Mouse (Mus musculus) limb, embryonic 12.5 days (tissue): ENCODE results near the gene Wipf3. TPM values are rescaled to one million over a fixed set of nuclear protein-coding genes. Genes with fewer than 3 reads are reported as not detected.

Experiments
- ATAC-seq: fragments of 200-750 bp; cut with Nextera tagmentation; 2 replicates; pipeline ENCODE4 v1.8.0; 2017; ENCODE audit warnings: low read depth, moderate TSS enrichment; ENCODE audit not compliant: insufficient number of reproducible peaks, insufficient read depth, low FRiP score, low TSS enrichment
- H3K27ac ChIP-seq: fragments of 300-500 bp; sonication (generic); 2 replicates; pipeline ENCODE4 v1.5.1; 2016; ENCODE audit warnings: mild to moderate bottlenecking, moderate library complexity
- H3K27me3 ChIP-seq: fragments of 300-500 bp; sonication (generic); 2 replicates; pipeline ENCODE4 v1.6.1; 2016; ENCODE audit warnings: mild to moderate bottlenecking, moderate library complexity
- H3K36me3 ChIP-seq: fragments of 300-500 bp; sonication (generic); 2 replicates; pipeline ENCODE4 v1.6.1; 2016; ENCODE audit warnings: mild to moderate bottlenecking, moderate library complexity
- H3K4me1 ChIP-seq: fragments of 300-500 bp; sonication (generic); replicated peaks from 2 replicates; pipeline ENCODE4 v1.6.1; 2016
- H3K4me2 ChIP-seq: fragments of 300-500 bp; sonication (generic); 2 replicates; pipeline ENCODE4 v1.6.1; 2016; ENCODE audit warnings: mild to moderate bottlenecking, moderate library complexity
- H3K4me3 ChIP-seq: fragments of 300-500 bp; sonication (generic); replicated peaks from 2 replicates; pipeline ENCODE4 v1.5.1; 2016; ENCODE audit warnings: mild to moderate bottlenecking
- H3K9ac ChIP-seq: fragments of 300-500 bp; sonication (generic); replicated peaks from 2 replicates; pipeline ENCODE4 v1.6.1; 2016; ENCODE audit warnings: mild to moderate bottlenecking, moderate library complexity
- H3K9me3 ChIP-seq: fragments of 300-500 bp; sonication (generic); 2 replicates; pipeline ENCODE4 v1.6.1; 2016; ENCODE audit warnings: mild to moderate bottlenecking, moderate library complexity
- WGBS: fragments of 180-500 bp; shearing (Covaris S2); methylation state at CpG from one replicate; pipeline ENCODE4 v1.1.7; 2016; 5-methylcytosine and 5-hydroxymethylcytosine counted together
- polyA plus RNA-seq: library from polyadenylated mRNA; unstranded; fragments of >200 nt; fragmentation: Nextera tagmentation; extraction: Ambion mirVana; gene quantifications from 2 replicates; pipeline ENCODE4 v1.2.1, GENCODE M21; 2016

Gene Wipf3
- polyA plus RNA-seq, 1 experiment from 2014 or later = 1.1 TPM

- Histone ChIP-seq H3K4me1 (peaks cover 20% of the 10 kb centered on the region), H3K9ac (no peak overlapping the region; the same call in 1 of the 2 replicates), H3K4me3 (no peak overlapping the region), H3K4me2 (no peak overlapping the region), H3K36me3 (no peaks in the 10 kb centered on the region), H3K9me3 (no peaks in the 10 kb centered on the region), H3K27me3 (peaks cover 37% of the 10 kb centered on the region), H3K27ac (no peak overlapping the region)
- ATAC-seq = no peak
- WGBS = 60% methylated on average over 13 of the region's 13 CpGs
Measured at GRCm38 (mm10) chr6:54432806-54433545, 3.6 kb downstream of the Wipf3 start.

GRCm38 (mm10) chr6:54434171-54434570, 4.8 kb downstream of the Wipf3 start:
- no peak overlapping the region for H3K9ac ChIP-seq
- H3K4me2 ChIP-seq = no peak overlapping the region
- no peaks in the 10 kb centered on the region for H3K9me3 ChIP-seq
- H3K27ac ChIP-seq = no peak overlapping the region
- no peaks in the 10 kb centered on the region for H3K36me3 ChIP-seq
- peaks cover 17% of the 10 kb centered on the region for H3K4me1 ChIP-seq
- 80% methylated on average over 2 of the region's 2 CpGs for WGBS
- no peak overlapping the region for H3K4me3 ChIP-seq
- H3K27me3 ChIP-seq = peaks cover 25% of the 10 kb centered on the region
- no peak for ATAC-seq

- H3K27ac ChIP-seq = no peak overlapping the region
- no peak for ATAC-seq
- H3K27me3 ChIP-seq = peaks cover 11% of the 10 kb centered on the region
- no peaks in the 10 kb centered on the region for H3K9me3 ChIP-seq
- peaks cover 19% of the 10 kb centered on the region for H3K4me1 ChIP-seq
- H3K9ac ChIP-seq = no peak overlapping the region
- 44% methylated on average over 7 of the region's 7 CpGs for WGBS
- no peaks in the 10 kb centered on the region for H3K36me3 ChIP-seq
- no peak overlapping the region for H3K4me2 ChIP-seq
- H3K4me3 ChIP-seq = no peak overlapping the region
Measured at GRCm38 (mm10) chr6:54435663-54436062, 6.3 kb downstream of the Wipf3 start.

- no peak overlapping the region for H3K27ac ChIP-seq
- no peak overlapping the region for H3K4me3 ChIP-seq
- WGBS = 70% methylated on average over 5 of the region's 5 CpGs
- H3K4me1 ChIP-seq = peaks cover 19% of the 10 kb centered on the region
- peaks cover 5% of the 10 kb centered on the region for H3K27me3 ChIP-seq
- H3K9me3 ChIP-seq = no peaks in the 10 kb centered on the region
- no peak overlapping the region for H3K9ac ChIP-seq
- no peak for ATAC-seq
- no peak overlapping the region for H3K4me2 ChIP-seq
- H3K36me3 ChIP-seq = no peaks in the 10 kb centered on the region
Measured at GRCm38 (mm10) chr6:54436286-54436685, 6.9 kb downstream of the Wipf3 start.

GRCm38 (mm10) chr6:54438510-54438909, 9.1 kb downstream of the Wipf3 start:
- Histone ChIP-seq H3K4me3 (no peak overlapping the region), H3K4me2 (no peak overlapping the region), H3K36me3 (no peaks in the 10 kb centered on the region), H3K4me1 (peaks cover 15% of the 10 kb centered on the region; the same call in 1 of the 2 replicates), H3K9ac (no peak overlapping the region), H3K27ac (no peak overlapping the region), H3K9me3 (no peaks in the 10 kb centered on the region), H3K27me3 (no peaks in the 10 kb centered on the region)
- no peak for ATAC-seq
- 73% methylated on average over 4 of the region's 4 CpGs for WGBS

GRCm38 (mm10) chr6:54440658-54441057, 11.3 kb downstream of the Wipf3 start:
- Histone ChIP-seq H3K27me3 (no peaks in the 10 kb centered on the region), H3K4me3 (no peak overlapping the region), H3K9ac (no peak overlapping the region), H3K4me2 (no peak overlapping the region), H3K9me3 (no peaks in the 10 kb centered on the region), H3K27ac (no peak overlapping the region), H3K4me1 (peaks cover 22% of the 10 kb centered on the region), H3K36me3 (no peaks in the 10 kb centered on the region)
- WGBS = 85% methylated on average over 6 of the region's 6 CpGs
- ATAC-seq = no peak

- 74% methylated on average over 4 of the region's 4 CpGs for WGBS
- peaks cover 27% of the 10 kb centered on the region for H3K4me1 ChIP-seq
Measured at GRCm38 (mm10) chr6:54443657-54444056, 14.3 kb downstream of the Wipf3 start.

GRCm38 (mm10) chr6:54444086-54444485, 14.7 kb downstream of the Wipf3 start:
- no peak for ATAC-seq
- no peaks in the 10 kb centered on the region for H3K36me3 ChIP-seq
- no peak overlapping the region for H3K27ac ChIP-seq
- H3K4me2 ChIP-seq = no peak overlapping the region
- peaks cover 26% of the 10 kb centered on the region for H3K4me1 ChIP-seq
- WGBS = 66% methylated on average over 7 of the region's 7 CpGs
- H3K4me3 ChIP-seq = no peak overlapping the region
- no peak overlapping the region for H3K9ac ChIP-seq
- H3K9me3 ChIP-seq = no peaks in the 10 kb centered on the region
- H3K27me3 ChIP-seq = no peaks in the 10 kb centered on the region

More at GRCm38 (mm10) chr6:54443657-54444056, 14.3 kb downstream of the Wipf3 start:
- no peaks in the 10 kb centered on the region for H3K9me3 ChIP-seq
- no peaks in the 10 kb centered on the region for H3K36me3 ChIP-seq
- no peak for ATAC-seq
- H3K4me2 ChIP-seq = no peak overlapping the region
- no peak overlapping the region for H3K9ac ChIP-seq
- H3K27me3 ChIP-seq = no peaks in the 10 kb centered on the region
- no peak overlapping the region for H3K4me3 ChIP-seq
- no peak overlapping the region for H3K27ac ChIP-seq

- ATAC-seq = peak; percentile 42; the same call in 1 of the 2 replicates
- Histone ChIP-seq H3K27ac (peak overlapping the region; percentile 37; the same call in 1 of the 2 replicates), H3K36me3 (no peaks in the 10 kb centered on the region), H3K9ac (no peak overlapping the region), H3K4me2 (peak overlapping the region; percentile 19; the same call in 1 of the 2 replicates), H3K9me3 (no peaks in the 10 kb centered on the region), H3K4me1 (peaks cover 21% of the 10 kb centered on the region), H3K27me3 (no peaks in the 10 kb centered on the region), H3K4me3 (no peak overlapping the region)
- WGBS = 18% methylated on average over 7 of the region's 7 CpGs
Measured at GRCm38 (mm10) chr6:54445249-54445818, 15.9 kb downstream of the Wipf3 start.

- H3K4me1 ChIP-seq = peaks cover 21% of the 10 kb centered on the region
- 0 out of 2 replicates have a peak, but pooled peaks cover 4% of the 10 kb centered on the region for H3K9me3 ChIP-seq
- no peak overlapping the region for H3K4me3 ChIP-seq
- no peaks in the 10 kb centered on the region for H3K36me3 ChIP-seq
- no peaks in the 10 kb centered on the region for H3K27me3 ChIP-seq
- H3K4me2 ChIP-seq = no peak overlapping the region
- no peak overlapping the region for H3K27ac ChIP-seq
- WGBS = 77% methylated on average over 4 of the region's 4 CpGs
- H3K9ac ChIP-seq = no peak overlapping the region
- ATAC-seq = no peak
Measured at GRCm38 (mm10) chr6:54447353-54447752, 17.9 kb downstream of the Wipf3 start.

- H3K4me1 ChIP-seq = no peaks in the 10 kb centered on the region
- H3K27me3 ChIP-seq = peaks cover 4% of the 10 kb centered on the region; the same call in 1 of the 2 replicates
- H3K9ac ChIP-seq = no peak overlapping the region
- no peaks in the 10 kb centered on the region for H3K36me3 ChIP-seq
- no peak overlapping the region for H3K4me3 ChIP-seq
- H3K27ac ChIP-seq = no peak overlapping the region
- no peak overlapping the region for H3K4me2 ChIP-seq
- WGBS = 76% methylated on average over 7 of the region's 7 CpGs
- no peaks in the 10 kb centered on the region for H3K9me3 ChIP-seq
- ATAC-seq = no peak
Measured at GRCm38 (mm10) chr6:54459661-54460060, 30.3 kb downstream of the Wipf3 start.
